Mouse (Mus musculus) MEL (cell line): ENCODE data around the gene Tnfrsf25. TPM values are rescaled to one million over a fixed set of nuclear protein-coding genes. Genes with fewer than 3 reads are reported as not detected.

ENCODE experiments used
- DNase-seq: peaks from one replicate; pipeline ENCODE4 v3.0.0; 2011; ENCODE audit warnings: low read depth, low spot score
- H3K27ac ChIP-seq: 2 replicates; pipeline ENCODE4 v1.5.1; 2012; ENCODE audit warnings: low read depth, mild to moderate bottlenecking, control low read depth, low read length, moderate library complexity; ENCODE audit not compliant: control insufficient read depth
- H3K27me3 ChIP-seq, 2 experiments: fragments of 150-350 bp in 1 of 2; sonication (generic) in 1 of 2; 2 replicates each; pipeline ENCODE4 v1.6.1; 2012; ENCODE audit warnings: low read length in 2 of 2, mild to moderate bottlenecking in 2 of 2, improper control_type of control experiment in 1 of 2, moderate library complexity in 1 of 2; ENCODE audit not compliant: insufficient read depth in 2 of 2, control insufficient read depth in 1 of 2
- H3K36me3 ChIP-seq, 2 experiments: 2 replicates each; pipeline ENCODE4 v1.6.1; 2012 to 2014; ENCODE audit warnings: low read length in 2 of 2, improper control_type of control experiment in 1 of 2, inconsistent platforms in 1 of 2, mild to moderate bottlenecking in 1 of 2; ENCODE audit not compliant: insufficient read depth in 2 of 2, control insufficient read depth in 1 of 2
- H3K4me1 ChIP-seq, 2 experiments: fragments of 150-350 bp in 1 of 2; sonication (generic) in 1 of 2; 2 replicates each; pipeline ENCODE4 v1.6.1; 2012; ENCODE audit warnings: low read length in 2 of 2, improper control_type of control experiment in 1 of 2, mild to moderate bottlenecking in 1 of 2; ENCODE audit not compliant: insufficient read depth in 2 of 2, control insufficient read depth in 1 of 2
- H3K4me3 ChIP-seq, 2 experiments: fragments of 150-350 bp in 1 of 2; sonication (generic) in 1 of 2; 2 replicates each; pipeline ENCODE4 v1.5.1; 2012; ENCODE audit warnings: low read depth in 2 of 2, low read length in 2 of 2, mild to moderate bottlenecking in 2 of 2, moderate library complexity in 2 of 2, control low read depth in 1 of 2, improper control_type of control experiment in 1 of 2; ENCODE audit not compliant: control insufficient read depth in 1 of 2, insufficient read depth in 1 of 2
- H3K79me2 ChIP-seq: 2 replicates; pipeline ENCODE4 v1.6.1; 2012; ENCODE audit warnings: mild to moderate bottlenecking, low read length, moderate library complexity; ENCODE audit not compliant: control insufficient read depth, poor library complexity, insufficient read depth
- H3K9ac ChIP-seq: 2 replicates; pipeline ENCODE4 v1.6.1; 2012; ENCODE audit warnings: low read depth, mild to moderate bottlenecking, control low read depth, low read length, moderate library complexity; ENCODE audit not compliant: control insufficient read depth, poor library complexity, severe bottlenecking
- H3K9me3 ChIP-seq: fragments of 150-350 bp; sonication (generic); replicated peaks from 2 replicates; pipeline ENCODE4 v1.6.1; 2012; ENCODE audit warnings: mild to moderate bottlenecking, low read length, improper control_type of control experiment, moderate library complexity; ENCODE audit not compliant: insufficient read depth
- BHLHE40 ChIP-seq: IDR thresholded peaks from 2 replicates; pipeline ENCODE4 v1.6.1; 2012; ENCODE audit warnings: low read depth, mild to moderate bottlenecking, inconsistent platforms, low read length, improper control_type of control experiment, borderline replicate concordance
- CHD1 ChIP-seq: IDR thresholded peaks from 2 replicates; pipeline ENCODE4 v1.6.1; 2012; ENCODE audit warnings: low read depth, mild to moderate bottlenecking, inconsistent platforms, low read length, improper control_type of control experiment
- CTCF ChIP-seq, 3 experiments: IDR thresholded peaks in 2 of 3; conservative IDR thresholded peaks in 1 of 3; 2 replicates each; pipeline ENCODE4 v1.5.1; 2011 to 2012; ENCODE audit warnings: low read length in 3 of 3, low read depth in 2 of 3, mild to moderate bottlenecking in 2 of 3, improper control_type of control experiment in 1 of 3, inconsistent platforms in 1 of 3, mixed read lengths in 1 of 3, moderate library complexity in 1 of 3; ENCODE audit not compliant: control insufficient read depth in 1 of 3, insufficient read depth in 1 of 3, poor library complexity in 1 of 3, severe bottlenecking in 1 of 3
- ELF1 ChIP-seq: IDR thresholded peaks from 2 replicates; pipeline ENCODE4 v1.6.1; 2014; ENCODE audit warnings: low read depth, mild to moderate bottlenecking, inconsistent platforms, low read length, improper control_type of control experiment, moderate library complexity
- ETS1 ChIP-seq: IDR thresholded peaks from 2 replicates; pipeline ENCODE4 v1.6.1; 2012; ENCODE audit warnings: low read depth, mild to moderate bottlenecking, inconsistent platforms, low read length, improper control_type of control experiment, moderate library complexity
- GABPA ChIP-seq: IDR thresholded peaks from 2 replicates; pipeline ENCODE4 v1.6.1; 2012; ENCODE audit warnings: low read depth, mild to moderate bottlenecking, inconsistent platforms, low read length, improper control_type of control experiment, moderate library complexity
- GATA1 ChIP-seq: IDR thresholded peaks from 2 replicates; pipeline ENCODE4 v1.6.1; 2011; ENCODE audit warnings: low read depth, low read length, improper control_type of control experiment
- HCFC1 ChIP-seq: IDR thresholded peaks from 2 replicates; pipeline ENCODE4 v1.6.1; 2012; ENCODE audit warnings: low read depth, mild to moderate bottlenecking, inconsistent platforms, low read length, improper control_type of control experiment, moderate library complexity
- KAT2A ChIP-seq: conservative IDR thresholded peaks from 2 replicates; pipeline ENCODE4 v1.6.1; 2012; ENCODE audit warnings: low read depth, low read length, improper control_type of control experiment, inconsistent platforms
- MAFK ChIP-seq: IDR thresholded peaks from 2 replicates; pipeline ENCODE4 v1.6.1; 2011; ENCODE audit warnings: low read depth, mild to moderate bottlenecking, low read length, improper control_type of control experiment, borderline replicate concordance
- MXI1 ChIP-seq: IDR thresholded peaks from 2 replicates; pipeline ENCODE4 v1.6.1; 2011; ENCODE audit warnings: mild to moderate bottlenecking, low read depth, low read length, improper control_type of control experiment
- MYC ChIP-seq: IDR thresholded peaks from 2 replicates; pipeline ENCODE4 v1.6.1; 2011; ENCODE audit warnings: low read depth, mild to moderate bottlenecking, low read length, improper control_type of control experiment, moderate library complexity
- NELFE ChIP-seq: IDR thresholded peaks from 2 replicates; pipeline ENCODE4 v1.6.1; 2011; ENCODE audit warnings: low read depth, low read length, improper control_type of control experiment
- POLR2A ChIP-seq, 2 experiments: IDR thresholded peaks; 2 replicates each; pipeline ENCODE4 v1.6.1; 2011 to 2012; ENCODE audit warnings: low read length in 2 of 2, mild to moderate bottlenecking in 2 of 2, control low read depth in 1 of 2, improper control_type of control experiment in 1 of 2, low read depth in 1 of 2, moderate library complexity in 1 of 2; ENCODE audit not compliant: control insufficient read depth in 1 of 2, insufficient read depth in 1 of 2, poor library complexity in 1 of 2
- SMC3 ChIP-seq: IDR thresholded peaks from 2 replicates; pipeline ENCODE4 v1.6.1; 2011; ENCODE audit warnings: low read depth, low read length, improper control_type of control experiment
- TAL1 ChIP-seq: IDR thresholded peaks from 2 replicates; pipeline ENCODE4 v1.6.1; 2012; ENCODE audit warnings: mild to moderate bottlenecking, inconsistent platforms, low read length, moderate library complexity, mixed read lengths
- TBP ChIP-seq: IDR thresholded peaks from 2 replicates; pipeline ENCODE4 v1.8.0; 2011; ENCODE audit warnings: low read depth, low read length, improper control_type of control experiment
- ZKSCAN1 ChIP-seq: IDR thresholded peaks from 2 replicates; pipeline ENCODE4 v1.6.1; 2012; ENCODE audit warnings: low read depth, mild to moderate bottlenecking, inconsistent platforms, low read length, improper control_type of control experiment, moderate library complexity
- ZNF384 ChIP-seq: IDR thresholded peaks from 2 replicates; pipeline ENCODE4 v1.6.1; 2012; ENCODE audit warnings: low read depth, mild to moderate bottlenecking, inconsistent platforms, low read length, improper control_type of control experiment
- polyA plus RNA-seq, 2 experiments: library from polyadenylated mRNA; stranded (reverse) in 1 of 2; unstranded in 1 of 2; fragments of >175 nt in 1 of 2; fragments of >200 nt in 1 of 2; gene quantifications; 2 replicates each; pipeline versions ENCODE4 v1.2.1 to v1.2.4; 2012; ENCODE audit warnings: low replicate concordance in 2 of 2, low read depth in 1 of 2; ENCODE audit not compliant: insufficient read length in 2 of 2, insufficient read depth in 1 of 2, missing spikeins in 1 of 2
- total RNA-seq: library from RNA; depleted of rRNA; stranded (reverse); fragments of 300-350 nt; gene quantifications from 2 replicates; pipeline ENCODE4 v1.2.3, GENCODE M21; 2012

The Tnfrsf25 gene
- total and polyA plus RNA-seq, 3 experiments: 0.97 to 1.1 TPM; not detected in 1

- peaks cover 7 to 9% of the 10 kb centered on the region in 2 experiments for H3K4me1 ChIP-seq
- H3K27me3 ChIP-seq: no peaks in the 10 kb centered on the region
- H3K27ac ChIP-seq: no peak overlapping the region
- no peak overlapping the region for H3K4me3 ChIP-seq
- H3K9ac ChIP-seq: no peak overlapping the region
- no peak for DNase-seq
- no peaks in the 10 kb centered on the region for H3K79me2 ChIP-seq
- H3K36me3 ChIP-seq: peaks cover 1 to 10% of the 10 kb centered on the region in 2 experiments
- no peak for TF ChIP-seq TBP
- no peak for TF ChIP-seq ETS1
- peak in 2 of 3 experiments; percentile 9 to 26; a peak in 2 of 6 replicates for TF ChIP-seq CTCF (IDR thresholded peaks at IDR 0.05 in 2 of 3, conservative IDR thresholded peaks at IDR 0.05 in 1 of 3; ENCODE audit: control insufficient read depth in 1 of 3, insufficient read depth in 1 of 3, low read depth in 2 of 3, low read length in 3 of 3, poor library complexity in 1 of 3, severe bottlenecking in 1 of 3)
- no peaks in the 10 kb centered on the region for H3K9me3 ChIP-seq
Measured at GRCm38 (mm10) chr4:152106746-152107145, 9.0 kb upstream of the Tnfrsf25 start.

- no peak overlapping the region for H3K27ac ChIP-seq
- H3K4me1 ChIP-seq: peaks cover 7 to 9% of the 10 kb centered on the region in 2 experiments
- H3K27me3 ChIP-seq: no peaks in the 10 kb centered on the region
- H3K36me3 ChIP-seq: peaks cover 1 to 10% of the 10 kb centered on the region in 2 experiments
- DNase-seq: no peak
- no peak for TF ChIP-seq MXI1
- no peak for TF ChIP-seq GABPA
- no peak for TF ChIP-seq NELFE
- no peak for TF ChIP-seq CHD1
- no peak for TF ChIP-seq ETS1
- no peak for TF ChIP-seq HCFC1
- TF ChIP-seq ZNF384: no peak
- no peak for TF ChIP-seq BHLHE40
- no peak for TF ChIP-seq KAT2A
- TF ChIP-seq ZKSCAN1: no peak
- no peak for TF ChIP-seq TAL1
- no peak for TF ChIP-seq GATA1
- no peak overlapping the region for H3K9ac ChIP-seq
- H3K79me2 ChIP-seq: no peaks in the 10 kb centered on the region
- H3K4me3 ChIP-seq: no peak overlapping the region
- no peaks in the 10 kb centered on the region for H3K9me3 ChIP-seq
Measured at GRCm38 (mm10) chr4:152107493-152107892, 8.2 kb upstream of the Tnfrsf25 start.

GRCm38 (mm10) chr4:152107971-152108509 is 7.7 kb upstream of the Tnfrsf25 start:
- H3K4me3 ChIP-seq: no peak overlapping the region
- H3K4me1 ChIP-seq: peaks cover 7 to 9% of the 10 kb centered on the region in 2 experiments
- no peak for DNase-seq
- TF ChIP-seq MYC (no peak), ELF1 (no peak), ZKSCAN1 (no peak), MAFK (no peak), CTCF (IDR thresholded peaks at IDR 0.05 in 2 of 3, conservative IDR thresholded peaks at IDR 0.05 in 1 of 3; ENCODE audit: control insufficient read depth in 1 of 3, insufficient read depth in 1 of 3, low read depth in 2 of 3, low read length in 3 of 3, poor library complexity in 1 of 3, severe bottlenecking in 1 of 3) (no peak), SMC3 (no peak), POLR2A (IDR thresholded peaks at IDR 0.05; ENCODE audit: control insufficient read depth in 1 of 2, insufficient read depth in 1 of 2, low read depth in 1 of 2, low read length in 2 of 2, poor library complexity in 1 of 2) (no peak), TBP (no peak)
- no peaks in the 10 kb centered on the region for H3K9me3 ChIP-seq
- H3K27me3 ChIP-seq: no peaks in the 10 kb centered on the region
- H3K79me2 ChIP-seq: no peaks in the 10 kb centered on the region
- H3K9ac ChIP-seq: no peak overlapping the region
- H3K36me3 ChIP-seq: peaks cover 1 to 10% of the 10 kb centered on the region in 2 experiments
- no peak overlapping the region for H3K27ac ChIP-seq
